Mouse (Mus musculus) CH12.LX (cell line): ENCODE measurements at regions not wholly inside any gene's neighbourhood (a gene's known extent, or its start where the extent isn't known, plus 50 kb on each side); places are given as distances from the start of the nearest gene placed in this dataset.
"Not testable (repeated sequence)": the region's sequence is repeated elsewhere in the genome, so short reads cannot be mapped to it uniquely, and the experiment has no call there.

Source experiments
- CTCF ChIP-seq, 2 experiments: IDR thresholded peaks in 1 of 2; conservative IDR thresholded peaks in 1 of 2; 2 replicates each; pipeline ENCODE4 v1.5.1; 2011 to 2012; ENCODE audit warnings: low read depth in 2 of 2, low read length in 2 of 2, improper control_type of control experiment in 1 of 2, inconsistent platforms in 1 of 2, mild to moderate bottlenecking in 1 of 2, moderate library complexity in 1 of 2
- HCFC1 ChIP-seq: IDR thresholded peaks from 2 replicates; pipeline ENCODE4 v1.6.1; 2012; ENCODE audit warnings: low read depth, mild to moderate bottlenecking, inconsistent platforms, low read length, improper control_type of control experiment
- MEF2A ChIP-seq: IDR thresholded peaks from 2 replicates; pipeline ENCODE4 v1.6.1; 2014; ENCODE audit warnings: low read depth, mild to moderate bottlenecking, inconsistent platforms, low read length, improper control_type of control experiment, borderline replicate concordance
- MXI1 ChIP-seq: IDR thresholded peaks from 2 replicates; pipeline ENCODE4 v1.6.1; 2011; ENCODE audit warnings: mild to moderate bottlenecking, low read depth, low read length, improper control_type of control experiment
- MYC ChIP-seq: IDR thresholded peaks from 2 replicates; pipeline ENCODE4 v1.6.1; 2011; ENCODE audit warnings: low read depth, mild to moderate bottlenecking, improper control_type of control experiment, low read length
- POLR2A ChIP-seq: IDR thresholded peaks from 2 replicates; pipeline ENCODE4 v1.6.1; 2011; ENCODE audit warnings: low read depth, mild to moderate bottlenecking, improper control_type of control experiment, low read length

GRCm38 (mm10) chr1:47250706-47251105, 358.1 kb upstream of the Slc39a10 start:
- TF ChIP-seq HCFC1; POLR2A; CTCF (conservative IDR thresholded peaks at IDR 0.05 in 1 of 2, IDR thresholded peaks at IDR 0.05 in 1 of 2; ENCODE audit: low read depth in 2 of 2, low read length in 2 of 2); MYC; MEF2A; MXI1: not testable (repeated sequence)
